Mouse (Mus musculus): ENCODE measurements around the gene Mroh2a.

- TF ChIP-seq CTCF (IDR thresholded peaks at IDR 0.05; ENCODE audit: control insufficient read depth, insufficient read depth, low read length) = no peak
- TF ChIP-seq POLR2A (IDR thresholded peaks at IDR 0.05; ENCODE audit: borderline replicate concordance, control insufficient read depth, low read depth, low read length) = no peak
Measured at GRCm38 (mm10) chr1:88300301-88301050, 73.7 kb downstream of the Mroh2a start.
